Mouse (Mus musculus) splenic B cell, adult 2 months (primary cell): Measurements from ENCODE around the gene Ppp1r13l.

ENCODE experiments used
- DNase-seq: peaks from one replicate; pipeline ENCODE4 v3.0.0-alpha.2; 2011; ENCODE audit warnings: low read depth, low spot score
- H3K27me3 ChIP-seq: 2 replicates; pipeline ENCODE4 v1.6.1; 2012; ENCODE audit warnings: mild to moderate bottlenecking, low read length, moderate library complexity, mixed read lengths; ENCODE audit not compliant: control insufficient read depth, poor library complexity, insufficient read depth, severe bottlenecking
- H3K36me3 ChIP-seq: 2 replicates; pipeline ENCODE4 v1.6.1; 2012; ENCODE audit warnings: mild to moderate bottlenecking, low read length, moderate library complexity, mixed read lengths; ENCODE audit not compliant: control insufficient read depth, poor library complexity, insufficient read depth, severe bottlenecking

The Ppp1r13l gene

DNA sequence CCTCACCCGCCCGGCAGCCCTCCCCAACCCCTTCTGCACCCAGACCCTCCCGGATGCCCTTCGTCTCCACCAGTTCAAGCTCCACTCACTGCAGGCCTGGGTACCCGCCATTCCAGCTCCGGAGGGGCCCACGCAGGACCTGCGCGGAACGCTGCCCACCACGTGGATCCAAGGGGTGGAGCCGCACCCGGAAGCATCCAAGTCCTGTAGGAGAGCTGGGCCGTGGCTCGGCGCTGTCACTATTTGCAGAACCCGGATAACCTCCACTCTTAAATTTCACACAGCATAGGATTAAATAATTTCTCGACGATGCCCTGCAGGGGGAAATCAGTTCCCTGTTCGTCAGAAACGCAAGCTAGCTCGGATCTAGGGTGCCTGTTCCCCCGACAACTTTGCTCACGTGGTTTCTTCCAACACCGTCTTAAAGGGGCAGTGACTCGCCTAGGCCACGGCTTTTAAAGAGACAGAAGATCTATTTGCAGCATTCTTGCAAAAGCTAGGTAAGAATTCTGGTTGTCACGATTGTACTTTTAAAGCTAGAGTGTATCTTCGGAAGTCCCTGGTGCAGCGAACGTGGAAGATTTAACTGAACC is at the start of gene Ppp1r13l, which contains the start of gene Cd3eap:
Gene Ppp1r13l, plus strand, starts transcription at position 451 of the 593 bp plus-strand sequence.
Gene Cd3eap, minus strand, starts transcription at position 185 of the 593 bp plus-strand sequence.
- H3K27me3 ChIP-seq = no peaks in the 10 kb centered on the region
- DNase-seq = peak; percentile 89

DNA sequence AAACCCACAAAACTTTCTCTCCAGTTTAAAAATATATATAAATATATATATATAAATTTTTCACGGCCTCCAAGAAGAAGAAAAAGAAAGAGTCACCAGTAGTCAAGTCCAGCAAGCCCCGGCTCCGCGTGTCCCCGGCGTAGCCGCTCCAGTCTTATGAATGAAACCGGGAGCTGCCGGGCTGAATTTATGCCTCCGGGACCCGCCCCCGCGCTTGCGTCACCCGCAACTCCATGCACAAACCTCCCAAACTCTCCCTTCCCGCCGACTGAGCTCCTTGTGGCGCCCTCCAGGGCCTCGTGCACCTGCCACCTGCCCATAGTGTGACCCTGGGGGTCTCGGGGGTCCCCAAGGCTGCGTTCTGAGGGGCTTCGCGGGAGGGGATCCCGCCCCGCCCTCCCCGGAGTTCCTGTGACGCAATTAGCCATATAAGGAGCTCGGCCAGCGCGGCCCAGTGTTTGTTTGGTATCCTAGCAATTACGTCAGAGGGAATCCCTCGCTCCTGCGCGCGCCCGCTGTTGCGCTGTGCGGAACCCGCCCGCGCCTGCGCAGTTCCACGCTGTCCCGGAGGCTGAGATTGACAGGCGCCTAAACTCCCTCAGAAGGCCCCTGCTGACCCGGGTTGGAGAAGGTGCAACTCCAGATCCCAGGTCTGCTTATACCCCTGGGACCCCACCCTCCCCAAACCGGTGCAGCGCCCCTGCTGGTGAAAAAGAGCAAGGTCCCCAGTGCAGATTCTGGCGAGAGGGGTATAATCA is 49.5 kb upstream of the Ppp1r13l start, which contains the start of gene Fosb:
Gene Fosb, minus strand, starts transcription at position 168 of the 758 bp plus-strand sequence.
- Histone ChIP-seq H3K27me3 (no peaks in the 10 kb centered on the region), H3K36me3 (no peaks in the 10 kb centered on the region; the same call in 1 of the 2 replicates)
- peak; percentile 99 for DNase-seq

More for the DNA sequence above, at the start of gene Ppp1r13l, which contains the start of gene Cd3eap:
- H3K36me3 ChIP-seq = no peaks in the 10 kb centered on the region

DNA sequence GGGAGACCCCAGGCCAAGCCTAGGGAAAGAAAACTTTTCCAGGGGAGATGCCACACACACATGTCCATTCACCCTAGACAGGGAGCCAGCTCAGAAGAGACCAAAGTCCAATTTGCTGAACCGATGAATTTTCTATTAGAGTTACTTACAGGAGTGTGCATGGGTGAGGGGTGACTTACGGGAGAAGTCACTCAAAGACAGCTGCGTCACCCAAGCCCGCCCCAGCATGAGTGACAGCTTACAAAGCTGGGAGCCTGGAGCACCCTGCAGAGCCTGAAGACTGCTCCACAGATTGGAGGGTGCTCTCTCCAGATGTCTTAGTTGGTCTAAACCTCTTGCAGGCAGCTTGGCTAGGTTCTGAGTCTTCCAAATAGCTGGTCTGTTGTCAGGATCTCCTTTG is 47.6 kb upstream of the Ppp1r13l start:
- no peak for DNase-seq
- H3K36me3 ChIP-seq = no peaks in the 10 kb centered on the region
- H3K27me3 ChIP-seq = no peaks in the 10 kb centered on the region

DNA sequence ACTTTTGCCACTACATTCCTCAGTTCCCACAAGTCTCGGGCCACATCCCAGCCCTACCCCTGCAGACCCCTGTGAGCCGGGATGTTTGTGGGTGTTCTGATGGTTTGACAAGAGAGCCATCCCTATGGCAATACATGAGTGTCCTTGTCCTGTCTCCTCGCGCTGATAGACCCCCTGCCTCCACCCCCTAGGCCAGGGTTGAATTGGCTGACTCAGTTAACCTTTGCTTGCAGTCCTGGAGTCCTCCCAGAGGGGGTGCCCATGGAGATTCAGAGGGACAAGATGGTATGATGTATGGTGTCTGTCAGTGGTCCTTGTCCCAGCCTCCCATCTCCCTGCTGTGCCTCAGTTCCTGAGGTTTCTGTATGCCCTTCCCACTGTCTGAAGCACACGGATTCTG is 45.5 kb upstream of the Ppp1r13l start:
- DNase-seq = no peak
- Histone ChIP-seq H3K27me3 (no peaks in the 10 kb centered on the region), H3K36me3 (no peaks in the 10 kb centered on the region)

DNA sequence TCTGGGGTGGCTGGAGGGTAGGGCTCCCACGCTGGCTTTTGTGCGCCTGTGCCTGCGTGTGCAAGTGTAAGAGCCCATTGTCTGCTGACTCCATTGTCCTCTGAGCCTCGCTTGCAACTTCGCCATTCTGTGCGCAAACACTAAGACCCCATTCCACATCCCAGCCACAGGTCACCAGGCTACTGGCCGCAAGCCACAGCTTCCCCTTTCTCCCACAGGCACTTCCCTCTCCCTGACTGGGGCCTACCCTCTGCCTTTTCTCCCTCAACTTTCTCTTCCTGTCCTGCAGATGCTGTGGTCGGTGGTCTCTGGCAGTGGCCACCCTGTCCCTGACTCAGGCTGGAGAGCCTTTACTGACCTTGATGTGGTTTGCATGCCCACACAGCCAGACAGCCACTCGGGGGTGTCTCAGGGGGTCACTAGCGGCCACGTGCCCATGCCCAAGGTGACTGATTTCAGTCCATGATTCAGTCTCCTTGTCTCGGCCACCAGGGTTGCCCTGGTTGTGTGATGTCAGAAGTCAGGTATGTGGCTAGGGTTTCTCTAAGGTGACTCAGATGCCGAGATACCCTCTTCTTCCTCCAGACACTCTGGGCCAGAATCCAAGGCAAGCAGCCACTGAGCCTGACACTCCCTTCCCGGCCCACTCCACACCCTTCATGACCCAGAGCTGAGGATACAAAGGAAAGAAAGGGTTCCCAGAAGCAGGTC is 42.9 kb upstream of the Ppp1r13l start:
- Histone ChIP-seq H3K27me3 (no peaks in the 10 kb centered on the region), H3K36me3 (no peaks in the 10 kb centered on the region)
- DNase-seq = peak; percentile 73

DNA sequence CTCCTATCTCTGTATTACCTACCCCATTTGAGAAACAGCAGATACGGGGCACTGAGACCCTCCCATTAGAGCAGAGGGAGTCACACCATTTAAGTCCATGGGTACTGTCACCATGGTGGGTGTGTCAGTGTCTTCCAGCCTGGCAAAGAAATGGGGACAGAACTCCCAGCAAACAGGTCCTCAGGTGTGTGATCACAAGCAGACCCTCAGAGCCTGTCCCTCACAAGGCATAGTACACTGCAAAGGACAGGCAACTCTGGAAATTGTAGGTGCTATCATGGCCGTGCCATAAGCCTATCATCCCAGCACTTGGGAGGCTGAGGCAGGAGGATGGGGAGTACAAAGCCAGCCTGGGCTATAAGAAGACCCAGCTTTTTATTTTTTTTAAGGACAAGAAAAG is 41.3 kb upstream of the Ppp1r13l start:
- no peak for DNase-seq
- no peaks in the 10 kb centered on the region for H3K27me3 ChIP-seq
- no peaks in the 10 kb centered on the region for H3K36me3 ChIP-seq

DNA sequence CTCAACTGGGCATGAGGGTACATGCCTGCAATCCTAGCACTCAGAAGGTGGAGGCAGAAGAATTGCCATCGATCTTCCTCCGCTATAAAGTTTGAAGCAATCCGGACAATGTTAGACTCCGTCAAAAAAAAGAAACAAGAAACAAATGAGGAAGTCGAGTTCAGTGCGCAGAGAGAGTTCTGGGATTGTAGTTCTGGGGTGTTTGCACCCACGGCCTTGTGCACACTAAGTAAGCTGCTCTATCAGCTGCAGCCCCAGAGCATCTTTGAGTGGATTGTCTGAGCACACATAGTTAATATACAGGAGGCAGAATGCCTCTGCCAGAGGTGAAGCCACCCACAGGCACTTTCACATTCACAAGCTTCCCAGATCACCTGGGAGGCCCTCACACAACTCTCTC is 40.9 kb upstream of the Ppp1r13l start:
- no peaks in the 10 kb centered on the region for H3K27me3 ChIP-seq
- H3K36me3 ChIP-seq = no peaks in the 10 kb centered on the region
- DNase-seq = peak; percentile 79

DNA sequence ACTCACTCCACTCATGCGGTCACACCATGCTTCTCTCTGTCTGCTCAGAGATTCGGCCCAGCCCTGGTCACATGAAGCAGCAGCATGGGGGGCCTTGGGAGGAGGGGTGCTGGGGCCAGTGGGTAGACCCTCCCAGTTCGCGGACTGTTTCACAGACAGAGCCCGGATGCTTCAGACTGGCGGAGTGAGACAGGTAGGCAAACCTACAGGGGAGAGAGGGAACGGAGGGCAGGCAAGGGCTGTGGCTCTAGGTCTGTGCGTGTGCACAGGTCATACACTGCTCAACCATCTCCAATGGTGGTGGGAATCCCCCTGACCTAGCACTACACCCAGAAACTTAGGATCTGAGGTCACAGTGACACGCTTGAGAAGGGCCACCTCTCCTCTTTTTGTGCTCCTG is 40.1 kb upstream of the Ppp1r13l start:
- Histone ChIP-seq H3K36me3 (no peaks in the 10 kb centered on the region), H3K27me3 (no peaks in the 10 kb centered on the region)
- peak; percentile 92 for DNase-seq

DNA sequence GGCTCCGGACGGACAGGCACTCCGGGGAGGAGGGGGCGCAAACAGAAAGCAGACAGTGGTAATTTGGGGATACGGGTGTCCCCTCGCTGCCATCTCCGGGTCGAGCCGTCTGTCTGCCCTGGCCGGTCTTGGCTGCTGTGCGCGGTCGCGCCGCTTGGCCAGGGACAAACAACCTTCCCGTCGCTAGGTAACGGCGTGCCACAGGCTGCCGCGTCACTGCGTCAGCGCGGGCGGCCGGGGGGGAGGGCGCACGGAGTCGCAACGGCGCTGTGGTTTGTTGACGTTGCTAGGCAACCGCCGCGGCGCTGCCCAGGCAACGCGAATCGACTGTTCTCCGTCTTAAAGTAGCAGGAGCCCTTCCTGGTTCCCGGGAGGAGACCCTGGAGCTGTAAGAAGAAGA is 39.6 kb upstream of the Ppp1r13l start:
- H3K36me3 ChIP-seq = no peaks in the 10 kb centered on the region
- DNase-seq = peak; percentile 100
- no peaks in the 10 kb centered on the region for H3K27me3 ChIP-seq

DNA sequence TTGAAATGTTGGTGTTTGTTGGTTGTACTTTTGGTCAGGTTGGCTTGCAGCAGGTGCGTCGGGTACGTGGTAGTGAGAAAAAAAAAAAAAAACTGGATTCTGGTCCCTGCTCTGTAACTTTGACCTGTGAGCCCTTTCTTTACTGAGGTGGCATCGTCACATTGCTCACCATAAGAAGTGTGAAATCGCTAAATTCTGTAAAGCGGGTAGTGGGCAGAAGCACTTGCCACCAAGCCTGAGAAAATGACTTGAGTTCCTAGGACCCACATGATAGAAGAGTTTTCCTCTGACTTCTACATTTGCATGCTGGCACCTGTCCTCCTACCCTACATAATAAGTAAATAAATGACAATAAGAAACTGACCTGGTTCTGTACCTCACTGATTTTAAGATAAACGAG is 38.9 kb upstream of the Ppp1r13l start:
- DNase-seq = peak; percentile 61
- no peaks in the 10 kb centered on the region for H3K36me3 ChIP-seq
- H3K27me3 ChIP-seq = no peaks in the 10 kb centered on the region

DNA sequence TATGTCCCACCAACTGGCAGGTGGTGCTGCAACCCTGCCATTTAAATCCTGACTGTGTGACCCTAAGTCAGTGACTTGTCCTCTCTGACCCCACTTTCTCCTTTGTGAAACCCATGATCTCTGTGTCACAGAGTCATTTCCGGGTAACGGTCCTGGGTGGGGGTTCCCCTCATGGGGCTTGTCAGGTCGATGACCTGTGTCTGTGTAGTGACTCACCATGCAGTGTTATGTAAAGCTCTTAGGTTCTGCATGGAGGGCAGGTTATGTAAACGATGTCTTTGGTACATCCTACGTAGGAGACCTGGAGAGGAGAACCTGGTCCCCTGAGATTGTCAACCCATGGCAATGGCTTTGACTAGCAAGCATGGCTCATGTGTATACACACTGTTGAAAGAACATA is 38.1 kb upstream of the Ppp1r13l start:
- peak; percentile 97 for DNase-seq
- Histone ChIP-seq H3K36me3 (no peaks in the 10 kb centered on the region), H3K27me3 (no peaks in the 10 kb centered on the region)

DNA sequence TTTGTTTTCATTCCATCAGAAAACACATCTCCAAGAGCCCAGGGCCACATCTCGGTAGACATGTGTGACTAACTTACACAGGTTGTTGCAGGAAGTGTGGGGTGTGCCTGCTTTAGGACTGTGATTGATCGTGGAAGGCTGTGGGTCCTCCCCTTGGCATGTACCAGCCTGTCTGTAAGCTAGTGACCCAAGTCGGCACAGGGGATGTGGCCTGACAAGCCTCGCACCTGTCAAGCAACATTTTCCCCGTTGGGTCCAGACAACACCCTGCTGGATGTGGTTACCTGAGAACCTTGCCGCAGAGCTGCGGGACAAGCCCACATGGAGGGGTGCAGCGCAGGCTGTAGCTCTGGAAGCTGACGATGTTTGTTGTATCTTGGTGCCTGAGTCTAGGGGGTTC is 37.1 kb upstream of the Ppp1r13l start:
- Histone ChIP-seq H3K36me3 (no peaks in the 10 kb centered on the region), H3K27me3 (no peaks in the 10 kb centered on the region)
- no peak for DNase-seq

DNA sequence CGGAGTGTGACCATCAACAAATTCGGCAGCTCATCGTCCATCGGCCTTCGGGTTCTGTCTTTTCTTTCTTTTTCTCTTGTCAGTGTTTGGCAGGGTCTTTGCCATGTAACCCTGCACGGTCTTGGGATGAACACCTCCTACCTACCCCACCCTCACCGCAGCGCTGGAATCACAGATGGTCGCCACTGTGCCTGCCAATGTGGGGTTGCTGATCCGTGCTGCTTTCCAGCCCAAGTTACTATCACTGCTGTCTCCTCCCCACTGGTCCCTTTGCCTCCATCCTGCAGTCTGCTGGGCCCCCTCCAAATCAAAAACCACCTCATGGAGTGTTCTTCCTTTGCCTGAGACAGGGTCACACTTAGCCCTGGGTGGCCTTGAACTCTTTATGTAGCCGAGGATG is 35.3 kb upstream of the Ppp1r13l start:
- no peaks in the 10 kb centered on the region for H3K36me3 ChIP-seq
- DNase-seq = no peak
- no peaks in the 10 kb centered on the region for H3K27me3 ChIP-seq

DNA sequence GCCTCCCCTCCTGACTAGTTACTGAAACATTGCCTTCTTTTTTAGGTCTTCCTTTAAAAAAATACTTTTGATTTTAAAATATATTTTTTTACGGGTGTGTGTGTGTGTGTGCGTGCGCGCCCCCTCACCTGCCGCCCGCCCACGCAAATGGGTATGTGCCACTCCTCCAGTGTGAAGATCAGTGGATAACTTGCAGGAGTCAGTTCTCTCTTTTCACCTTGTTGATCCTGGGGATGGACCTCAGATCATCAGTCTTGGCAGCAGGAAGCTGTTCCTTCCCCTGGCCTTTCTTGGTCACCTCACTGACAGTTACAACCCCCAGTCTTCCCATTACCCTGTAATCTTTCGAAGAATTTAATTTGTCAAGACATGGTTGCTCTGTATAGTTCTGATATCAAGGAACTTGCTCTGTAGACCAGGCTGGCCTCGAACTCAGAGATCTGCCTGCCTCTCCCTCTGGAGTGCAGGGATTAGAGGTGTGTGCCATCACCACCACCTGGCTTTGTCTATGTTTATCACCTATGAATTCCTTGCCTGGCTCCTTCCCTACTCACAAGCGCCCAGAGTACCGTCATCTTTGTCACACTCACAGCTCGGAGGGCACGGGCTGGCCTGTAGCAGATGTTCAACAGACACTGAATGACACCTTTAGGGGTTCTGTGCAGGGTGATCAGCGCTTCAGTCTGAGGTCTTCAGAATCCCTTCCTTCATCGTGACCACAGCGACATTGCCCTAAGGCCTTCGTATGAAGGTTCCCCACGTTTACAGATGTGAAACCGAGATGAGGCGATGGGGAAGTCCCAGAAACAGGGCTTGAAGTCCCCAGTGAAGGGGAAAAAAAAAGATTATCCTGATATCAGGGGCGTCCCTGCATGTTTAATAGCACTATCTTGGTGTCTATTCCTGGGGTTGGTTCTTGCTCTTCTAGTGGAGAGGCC is 34.0 kb upstream of the Ppp1r13l start:
- DNase-seq = peak; percentile 94
- no peaks in the 10 kb centered on the region for H3K27me3 ChIP-seq
- no peaks in the 10 kb centered on the region for H3K36me3 ChIP-seq
